Mouse (Mus musculus): ENCODE results near the gene Pnliprp1. TPM values are rescaled to one million over a fixed set of nuclear protein-coding genes. Genes with fewer than 3 reads are reported as not detected.

Pnliprp1 gene
- polyA plus RNA-seq, 1 experiment, result not detected

DNA sequence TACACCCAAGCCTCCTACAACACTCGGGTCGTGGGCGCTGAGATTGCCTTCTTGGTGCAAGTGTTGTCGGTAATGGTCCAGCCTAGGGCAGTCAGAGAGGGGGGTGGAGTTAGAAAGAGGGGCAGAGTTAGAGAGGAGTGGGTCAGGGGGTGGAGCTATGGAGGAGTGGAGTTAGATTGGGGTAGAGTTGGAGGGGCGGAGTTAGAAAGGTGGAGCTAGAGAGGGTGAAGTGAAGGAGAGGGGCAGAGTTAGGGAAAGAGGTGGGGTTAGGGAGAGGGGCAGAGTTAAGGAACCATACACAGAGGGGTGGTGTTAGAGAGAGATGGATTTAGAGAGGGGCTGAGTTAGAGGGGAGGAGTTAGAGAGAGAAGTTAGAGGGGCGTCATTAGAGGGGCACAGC, 33.6 kb downstream of the Pnliprp1 start:
- Histone ChIP-seq H3K4me1 (ENCODE audit: control insufficient read depth, insufficient read depth, low read length) (no peaks in the 10 kb centered on the region), H3K4me3 (ENCODE audit: insufficient read depth, low read length) (no peak overlapping the region), H3K27ac (ENCODE audit: insufficient read depth, low read length) (no peak overlapping the region)
- no peak for TF ChIP-seq CTCF (IDR thresholded peaks at IDR 0.05; ENCODE audit: extremely low read depth, insufficient read depth, low read length)
- TF ChIP-seq POLR2A (IDR thresholded peaks at IDR 0.05; ENCODE audit: extremely low read depth, insufficient read depth, low read length), result no peak

DNA sequence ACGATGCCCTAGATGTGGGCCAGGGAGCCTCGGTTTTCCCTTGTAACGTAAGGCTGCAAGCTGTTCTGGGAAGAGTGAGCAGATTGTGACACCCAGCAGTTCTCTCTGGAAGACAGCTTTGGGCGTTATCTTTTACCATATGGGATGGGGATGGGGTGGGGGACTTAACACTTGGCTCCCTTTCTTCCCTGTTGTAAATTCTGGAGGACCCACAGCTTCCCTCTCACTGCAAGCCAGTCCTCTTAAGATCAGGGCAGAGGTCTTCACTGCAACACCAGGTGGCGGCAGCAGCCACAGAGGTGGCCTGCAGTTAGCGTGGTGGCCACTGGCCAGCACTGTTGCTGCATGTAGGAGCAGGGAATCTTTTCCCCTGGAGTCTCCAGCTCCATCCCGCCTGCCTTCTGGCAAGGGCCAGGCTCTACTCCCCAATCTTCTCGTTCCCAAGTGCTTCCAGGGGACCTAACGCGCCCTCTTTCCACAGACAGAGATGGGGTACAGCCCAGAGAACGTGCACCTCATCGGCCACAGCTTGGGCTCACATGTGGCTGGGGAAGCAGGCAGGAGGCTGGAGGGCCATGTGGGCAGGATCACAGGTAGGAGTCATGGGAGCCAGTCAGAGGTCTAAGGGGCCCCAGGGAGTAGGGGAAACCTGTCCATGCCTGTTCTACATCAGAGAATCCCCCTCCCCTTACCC, 34.3 kb downstream of the Pnliprp1 start:
- no peak for TF ChIP-seq POLR2A (IDR thresholded peaks at IDR 0.05; ENCODE audit: extremely low read depth, insufficient read depth, low read length)
- TF ChIP-seq CTCF (IDR thresholded peaks at IDR 0.05; ENCODE audit: extremely low read depth, insufficient read depth, low read length), result peak; percentile 73
- Histone ChIP-seq H3K4me1 (ENCODE audit: control insufficient read depth, insufficient read depth, low read length) (no peaks in the 10 kb centered on the region), H3K27ac (ENCODE audit: insufficient read depth, low read length) (no peak overlapping the region), H3K4me3 (ENCODE audit: insufficient read depth, low read length) (no peak overlapping the region)

DNA sequence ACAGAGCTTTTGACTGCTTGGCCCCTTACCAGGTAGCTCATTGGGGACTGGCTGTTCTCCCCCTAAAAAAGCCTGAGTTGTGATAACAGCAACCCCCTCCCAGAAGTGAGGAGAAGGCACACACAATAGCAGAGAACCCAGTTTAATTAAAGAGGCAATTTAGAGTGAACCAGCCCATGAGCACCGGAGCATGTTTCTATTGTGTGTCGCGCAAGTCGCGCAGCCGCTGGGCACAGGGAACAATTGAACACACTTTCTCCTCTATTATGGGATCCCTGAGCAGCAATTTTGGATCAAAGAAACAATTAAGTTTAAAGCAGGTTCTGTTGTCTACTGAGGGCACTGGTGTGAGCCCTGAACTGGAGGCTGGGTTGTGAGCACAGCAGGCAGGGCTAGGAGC, 38.6 kb downstream of the Pnliprp1 start:
- TF ChIP-seq CTCF (IDR thresholded peaks at IDR 0.05; ENCODE audit: extremely low read depth, insufficient read depth, low read length) (no peak), POLR2A (IDR thresholded peaks at IDR 0.05; ENCODE audit: extremely low read depth, insufficient read depth, low read length) (no peak)
- Histone ChIP-seq H3K4me3 (ENCODE audit: insufficient read depth, low read length) (no peak overlapping the region), H3K27ac (ENCODE audit: insufficient read depth, low read length) (no peak overlapping the region), H3K4me1 (ENCODE audit: control insufficient read depth, insufficient read depth, low read length) (no peaks in the 10 kb centered on the region)

DNA sequence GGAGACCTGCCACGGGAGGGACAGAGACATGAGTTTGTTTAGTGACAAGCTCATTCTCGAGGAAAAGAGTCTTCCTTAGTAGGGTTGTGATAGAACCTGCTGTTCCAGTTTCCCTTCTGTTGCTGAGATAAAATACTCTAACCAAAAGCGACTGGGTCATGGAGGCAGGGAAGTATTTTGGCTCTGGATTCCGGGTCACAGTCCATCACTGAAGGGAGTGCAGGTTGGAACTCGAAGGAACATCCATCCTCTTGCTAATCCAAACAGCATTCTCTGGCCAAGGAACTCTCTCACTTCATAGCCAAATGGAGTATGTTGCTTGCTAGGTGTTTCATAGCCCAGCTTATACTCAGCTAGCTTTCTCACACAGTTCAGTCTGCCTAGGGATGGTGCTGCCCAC, 47.8 kb downstream of the Pnliprp1 start:
- TF ChIP-seq CTCF (IDR thresholded peaks at IDR 0.05; ENCODE audit: extremely low read depth, insufficient read depth, low read length) (no peak), POLR2A (IDR thresholded peaks at IDR 0.05; ENCODE audit: extremely low read depth, insufficient read depth, low read length) (no peak)
- Histone ChIP-seq H3K4me1 (ENCODE audit: control insufficient read depth, insufficient read depth, low read length) (no peaks in the 10 kb centered on the region), H3K27ac (ENCODE audit: insufficient read depth, low read length) (no peak overlapping the region), H3K4me3 (ENCODE audit: insufficient read depth, low read length) (no peak overlapping the region)

DNA sequence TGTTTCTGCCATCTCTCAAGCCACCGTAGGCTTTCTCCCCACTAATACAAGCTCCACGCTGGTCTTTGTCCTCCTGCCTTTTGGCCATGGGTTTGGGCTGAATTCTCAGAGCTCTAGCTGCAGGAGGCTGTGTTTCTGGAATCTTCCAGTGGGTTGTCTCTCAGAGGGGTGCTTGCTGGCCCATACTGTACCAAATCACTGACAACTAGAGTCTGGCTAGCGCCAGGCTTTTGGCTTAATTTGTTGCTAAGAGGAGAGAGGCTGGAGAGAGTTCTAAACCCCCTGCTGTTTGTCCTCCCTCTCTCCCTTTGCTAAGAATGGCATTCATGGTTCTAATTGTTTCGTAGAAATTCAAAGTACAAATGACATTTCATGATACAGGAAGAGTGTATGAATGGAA, 52.9 kb downstream of the Pnliprp1 start:
- Histone ChIP-seq H3K4me3 (ENCODE audit: insufficient read depth, low read length) (no peak overlapping the region), H3K27ac (ENCODE audit: insufficient read depth, low read length) (no peak overlapping the region), H3K4me1 (ENCODE audit: control insufficient read depth, insufficient read depth, low read length) (no peaks in the 10 kb centered on the region)
- TF ChIP-seq CTCF (IDR thresholded peaks at IDR 0.05; ENCODE audit: extremely low read depth, insufficient read depth, low read length), result no peak
- no peak for TF ChIP-seq POLR2A (IDR thresholded peaks at IDR 0.05; ENCODE audit: extremely low read depth, insufficient read depth, low read length)

DNA sequence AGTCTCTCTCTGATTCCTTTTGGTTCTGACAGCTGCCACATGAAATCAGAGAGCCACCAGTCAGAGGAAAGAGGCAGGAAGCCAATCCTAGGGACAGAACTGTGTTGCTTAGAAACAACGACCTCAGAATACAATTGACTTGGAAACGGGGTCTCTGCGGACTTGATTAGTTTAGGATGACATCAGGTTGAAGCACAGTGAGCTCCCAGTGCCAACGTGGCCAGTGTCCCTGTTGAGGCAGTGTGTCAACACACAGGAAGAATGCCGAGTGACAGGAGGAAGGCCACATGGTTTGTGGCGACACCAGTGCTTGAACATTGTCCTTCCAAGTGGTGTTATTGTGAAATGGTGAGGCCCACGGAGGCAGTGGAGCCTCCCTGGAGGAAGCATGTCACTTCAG, 55.3 kb downstream of the Pnliprp1 start:
- Histone ChIP-seq H3K4me1 (ENCODE audit: control insufficient read depth, insufficient read depth, low read length) (no peaks in the 10 kb centered on the region), H3K27ac (ENCODE audit: insufficient read depth, low read length) (no peak overlapping the region), H3K4me3 (ENCODE audit: insufficient read depth, low read length) (no peak overlapping the region)
- TF ChIP-seq POLR2A (IDR thresholded peaks at IDR 0.05; ENCODE audit: extremely low read depth, insufficient read depth, low read length) (no peak), CTCF (IDR thresholded peaks at IDR 0.05; ENCODE audit: extremely low read depth, insufficient read depth, low read length) (no peak)

DNA sequence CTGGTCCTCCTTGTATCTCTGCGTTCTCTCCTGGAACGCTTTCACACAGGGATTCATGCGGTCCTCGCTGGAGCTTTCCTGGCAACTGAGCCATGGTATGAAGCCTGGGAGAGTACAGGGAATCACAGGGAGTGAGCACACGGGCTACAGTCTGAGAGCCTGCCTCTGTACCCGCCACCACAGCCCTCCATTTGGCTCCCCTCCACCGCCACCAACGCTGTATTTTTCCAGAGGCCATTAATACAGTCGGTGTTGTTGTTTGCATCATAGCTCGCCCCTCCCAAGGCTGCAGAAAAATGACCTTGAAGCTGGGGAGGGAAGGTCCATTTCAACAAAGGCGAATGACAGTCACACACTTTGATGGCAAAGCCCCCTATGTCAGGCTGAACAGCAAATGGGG, 60.5 kb downstream of the Pnliprp1 start:
- H3K4me3 ChIP-seq (ENCODE audit: insufficient read depth, low read length), result no peak overlapping the region
- TF ChIP-seq CTCF (IDR thresholded peaks at IDR 0.05; ENCODE audit: extremely low read depth, insufficient read depth, low read length) (no peak), POLR2A (IDR thresholded peaks at IDR 0.05; ENCODE audit: extremely low read depth, insufficient read depth, low read length) (no peak)
- no peak overlapping the region for H3K27ac ChIP-seq (ENCODE audit: insufficient read depth, low read length)
- peaks cover 3% of the 10 kb centered on the region; the same call in 1 of the 2 replicates for H3K4me1 ChIP-seq (ENCODE audit: control insufficient read depth, insufficient read depth, low read length)

Other genes starting within 250 kb of the Pnliprp1 start
- gene Ccdc172, start 216.9 kb upstream of the Pnliprp1 start, polyA plus RNA-seq (2012; rRNA removed), result 0.09 TPM in 1 of 2 replicates, not detected in the other
- gene Pnlip, start 76.4 kb upstream of the Pnliprp1 start, polyA plus RNA-seq (2012; rRNA removed), result 1.5 and 3.3 TPM in 2 replicates
- gene Pnliprp2, start 30.8 kb downstream of the Pnliprp1 start, polyA plus RNA-seq (2012; rRNA removed), result 0.08 and 0.17 TPM in 2 replicates
- 0.15 and 0.30 TPM in 2 replicates for gene 1700019N19Rik, start 65.6 kb downstream of the Pnliprp1 start, polyA plus RNA-seq (2012; rRNA removed)
- gene Eno4, start 214.5 kb downstream of the Pnliprp1 start, polyA plus RNA-seq (2012; rRNA removed), result 1.9 and 2.6 TPM in 2 replicates
- 120 and 122 TPM in 2 replicates for gene Hspa12a, start 214.8 kb downstream of the Pnliprp1 start, polyA plus RNA-seq (2012; rRNA removed)

Measured in cortical plate, adult 2 months (tissue).